Mouse (Mus musculus) MEL (cell line): Measurements from ENCODE around the gene Rom1. TPM values are rescaled to one million over a fixed set of nuclear protein-coding genes. Genes with fewer than 3 reads are reported as not detected.
"Not testable (repeated sequence)": the region's sequence is repeated elsewhere in the genome, so short reads cannot be mapped to it uniquely, and the experiment has no call there.

Experiments
- DNase-seq: peaks from one replicate; pipeline ENCODE4 v3.0.0; 2011; ENCODE audit warnings: low read depth, low spot score
- H3K27ac ChIP-seq: 2 replicates; pipeline ENCODE4 v1.5.1; 2012; ENCODE audit warnings: low read depth, mild to moderate bottlenecking, control low read depth, low read length, moderate library complexity; ENCODE audit not compliant: control insufficient read depth
- H3K27me3 ChIP-seq, 2 experiments: fragments of 150-350 bp in 1 of 2; sonication (generic) in 1 of 2; 2 replicates each; pipeline ENCODE4 v1.6.1; 2012; ENCODE audit warnings: low read length in 2 of 2, mild to moderate bottlenecking in 2 of 2, improper control_type of control experiment in 1 of 2, moderate library complexity in 1 of 2; ENCODE audit not compliant: insufficient read depth in 2 of 2, control insufficient read depth in 1 of 2
- H3K36me3 ChIP-seq, 2 experiments: 2 replicates each; pipeline ENCODE4 v1.6.1; 2012 to 2014; ENCODE audit warnings: low read length in 2 of 2, improper control_type of control experiment in 1 of 2, inconsistent platforms in 1 of 2, mild to moderate bottlenecking in 1 of 2; ENCODE audit not compliant: insufficient read depth in 2 of 2, control insufficient read depth in 1 of 2
- H3K4me1 ChIP-seq, 2 experiments: fragments of 150-350 bp in 1 of 2; sonication (generic) in 1 of 2; 2 replicates each; pipeline ENCODE4 v1.6.1; 2012; ENCODE audit warnings: low read length in 2 of 2, improper control_type of control experiment in 1 of 2, mild to moderate bottlenecking in 1 of 2; ENCODE audit not compliant: insufficient read depth in 2 of 2, control insufficient read depth in 1 of 2
- H3K4me3 ChIP-seq, 2 experiments: fragments of 150-350 bp in 1 of 2; sonication (generic) in 1 of 2; 2 replicates each; pipeline ENCODE4 v1.5.1; 2012; ENCODE audit warnings: low read depth in 2 of 2, low read length in 2 of 2, mild to moderate bottlenecking in 2 of 2, moderate library complexity in 2 of 2, control low read depth in 1 of 2, improper control_type of control experiment in 1 of 2; ENCODE audit not compliant: control insufficient read depth in 1 of 2, insufficient read depth in 1 of 2
- H3K79me2 ChIP-seq: 2 replicates; pipeline ENCODE4 v1.6.1; 2012; ENCODE audit warnings: mild to moderate bottlenecking, low read length, moderate library complexity; ENCODE audit not compliant: control insufficient read depth, poor library complexity, insufficient read depth
- H3K9ac ChIP-seq: 2 replicates; pipeline ENCODE4 v1.6.1; 2012; ENCODE audit warnings: low read depth, mild to moderate bottlenecking, control low read depth, low read length, moderate library complexity; ENCODE audit not compliant: control insufficient read depth, poor library complexity, severe bottlenecking
- H3K9me3 ChIP-seq: fragments of 150-350 bp; sonication (generic); replicated peaks from 2 replicates; pipeline ENCODE4 v1.6.1; 2012; ENCODE audit warnings: mild to moderate bottlenecking, low read length, improper control_type of control experiment, moderate library complexity; ENCODE audit not compliant: insufficient read depth
- CHD1 ChIP-seq: IDR thresholded peaks from 2 replicates; pipeline ENCODE4 v1.6.1; 2012; ENCODE audit warnings: low read depth, mild to moderate bottlenecking, inconsistent platforms, low read length, improper control_type of control experiment
- CHD2 ChIP-seq: IDR thresholded peaks from 2 replicates; pipeline ENCODE4 v1.6.1; 2011; ENCODE audit warnings: low read length, improper control_type of control experiment
- E2F4 ChIP-seq: IDR thresholded peaks from 2 replicates; pipeline ENCODE4 v1.6.1; 2011; ENCODE audit warnings: low read depth, low read length, improper control_type of control experiment, borderline replicate concordance
- ELF1 ChIP-seq: IDR thresholded peaks from 2 replicates; pipeline ENCODE4 v1.6.1; 2014; ENCODE audit warnings: low read depth, mild to moderate bottlenecking, inconsistent platforms, low read length, improper control_type of control experiment, moderate library complexity
- EP300 ChIP-seq, 2 experiments: IDR thresholded peaks; 2 replicates each; pipeline ENCODE4 v1.6.1; 2011; ENCODE audit warnings: improper control_type of control experiment in 2 of 2, low read length in 2 of 2, low read depth in 1 of 2, mild to moderate bottlenecking in 1 of 2
- GABPA ChIP-seq: IDR thresholded peaks from 2 replicates; pipeline ENCODE4 v1.6.1; 2012; ENCODE audit warnings: low read depth, mild to moderate bottlenecking, inconsistent platforms, low read length, improper control_type of control experiment, moderate library complexity
- HCFC1 ChIP-seq: IDR thresholded peaks from 2 replicates; pipeline ENCODE4 v1.6.1; 2012; ENCODE audit warnings: low read depth, mild to moderate bottlenecking, inconsistent platforms, low read length, improper control_type of control experiment, moderate library complexity
- JUND ChIP-seq: IDR thresholded peaks from 2 replicates; pipeline ENCODE4 v1.6.1; 2011; ENCODE audit warnings: low read depth, mild to moderate bottlenecking, improper control_type of control experiment, low read length
- KAT2A ChIP-seq: conservative IDR thresholded peaks from 2 replicates; pipeline ENCODE4 v1.6.1; 2012; ENCODE audit warnings: low read depth, low read length, improper control_type of control experiment, inconsistent platforms
- MAX ChIP-seq: IDR thresholded peaks from 2 replicates; pipeline ENCODE4 v1.6.1; 2011; ENCODE audit warnings: low read length, improper control_type of control experiment
- MAZ ChIP-seq: IDR thresholded peaks from 2 replicates; pipeline ENCODE4 v1.6.1; 2012; ENCODE audit warnings: low read depth, mild to moderate bottlenecking, inconsistent platforms, low read length, improper control_type of control experiment
- MYC ChIP-seq: IDR thresholded peaks from 2 replicates; pipeline ENCODE4 v1.6.1; 2011; ENCODE audit warnings: low read depth, mild to moderate bottlenecking, low read length, improper control_type of control experiment, moderate library complexity
- NELFE ChIP-seq: IDR thresholded peaks from 2 replicates; pipeline ENCODE4 v1.6.1; 2011; ENCODE audit warnings: low read depth, low read length, improper control_type of control experiment
- NRF1 ChIP-seq: IDR thresholded peaks from 2 replicates; pipeline ENCODE4 v1.6.1; 2014; ENCODE audit warnings: low read depth, mild to moderate bottlenecking, inconsistent platforms, low read length, improper control_type of control experiment, moderate library complexity; ENCODE audit not compliant: poor library complexity, insufficient read depth, severe bottlenecking
- POLR2A ChIP-seq, 2 experiments: IDR thresholded peaks; 2 replicates each; pipeline ENCODE4 v1.6.1; 2011 to 2012; ENCODE audit warnings: low read length in 2 of 2, mild to moderate bottlenecking in 2 of 2, control low read depth in 1 of 2, improper control_type of control experiment in 1 of 2, low read depth in 1 of 2, moderate library complexity in 1 of 2; ENCODE audit not compliant: control insufficient read depth in 1 of 2, insufficient read depth in 1 of 2, poor library complexity in 1 of 2
- POLR2AphosphoS2 ChIP-seq: IDR thresholded peaks from 2 replicates; pipeline ENCODE4 v1.6.1; 2011; ENCODE audit warnings: low read length, improper control_type of control experiment
- POLR2AphosphoS5 ChIP-seq: IDR thresholded peaks from 2 replicates; pipeline ENCODE4 v1.6.1; 2012; ENCODE audit warnings: low read depth, borderline replicate concordance, mild to moderate bottlenecking, inconsistent platforms, low read length, moderate library complexity, mixed read lengths
- RCOR1 ChIP-seq: IDR thresholded peaks from 2 replicates; pipeline ENCODE4 v1.6.1; 2012; ENCODE audit warnings: low read depth, mild to moderate bottlenecking, inconsistent platforms, low read length, improper control_type of control experiment
- SMC3 ChIP-seq: IDR thresholded peaks from 2 replicates; pipeline ENCODE4 v1.6.1; 2011; ENCODE audit warnings: low read depth, low read length, improper control_type of control experiment
- TCF12 ChIP-seq: IDR thresholded peaks from 2 replicates; pipeline ENCODE4 v1.6.1; 2014; ENCODE audit warnings: low read depth, mild to moderate bottlenecking, inconsistent platforms, low read length, improper control_type of control experiment, moderate library complexity
- UBTF ChIP-seq: IDR thresholded peaks from 2 replicates; pipeline ENCODE4 v1.6.1; 2012; ENCODE audit warnings: low read depth, mild to moderate bottlenecking, inconsistent platforms, low read length, improper control_type of control experiment, moderate library complexity, borderline replicate concordance; ENCODE audit not compliant: insufficient read depth
- USF1 ChIP-seq: IDR thresholded peaks from 2 replicates; pipeline ENCODE4 v1.6.1; 2014; ENCODE audit warnings: low read depth, mild to moderate bottlenecking, inconsistent platforms, low read length, improper control_type of control experiment, moderate library complexity
- USF2 ChIP-seq, 2 experiments: IDR thresholded peaks; 2 replicates each; pipeline ENCODE4 v1.6.1; 2011 to 2012; ENCODE audit warnings: improper control_type of control experiment in 2 of 2, low read length in 2 of 2, borderline replicate concordance in 1 of 2, inconsistent platforms in 1 of 2, low read depth in 1 of 2, mild to moderate bottlenecking in 1 of 2; ENCODE audit not compliant: insufficient read depth in 1 of 2
- ZC3H11A ChIP-seq: IDR thresholded peaks from 2 replicates; pipeline ENCODE4 v1.6.1; 2012; ENCODE audit warnings: low read depth, mild to moderate bottlenecking, inconsistent platforms, low read length, improper control_type of control experiment
- ZKSCAN1 ChIP-seq: IDR thresholded peaks from 2 replicates; pipeline ENCODE4 v1.6.1; 2012; ENCODE audit warnings: low read depth, mild to moderate bottlenecking, inconsistent platforms, low read length, improper control_type of control experiment, moderate library complexity
- ZMIZ1 ChIP-seq: IDR thresholded peaks from 2 replicates; pipeline ENCODE4 v1.6.1; 2012; ENCODE audit warnings: low read depth, mild to moderate bottlenecking, inconsistent platforms, low read length, improper control_type of control experiment, moderate library complexity
- polyA plus RNA-seq, 2 experiments: library from polyadenylated mRNA; stranded (reverse) in 1 of 2; unstranded in 1 of 2; fragments of >175 nt in 1 of 2; fragments of >200 nt in 1 of 2; gene quantifications; 2 replicates each; pipeline versions ENCODE4 v1.2.1 to v1.2.4; 2012; ENCODE audit warnings: low replicate concordance in 2 of 2, low read depth in 1 of 2; ENCODE audit not compliant: insufficient read length in 2 of 2, insufficient read depth in 1 of 2, missing spikeins in 1 of 2
- total RNA-seq: library from RNA; depleted of rRNA; stranded (reverse); fragments of 300-350 nt; gene quantifications from 2 replicates; pipeline ENCODE4 v1.2.3, GENCODE M21; 2012

Rom1 gene
- total and polyA plus RNA-seq, 3 experiments, result 3.1 to 4.1 TPM; not detected in 1

DNA sequence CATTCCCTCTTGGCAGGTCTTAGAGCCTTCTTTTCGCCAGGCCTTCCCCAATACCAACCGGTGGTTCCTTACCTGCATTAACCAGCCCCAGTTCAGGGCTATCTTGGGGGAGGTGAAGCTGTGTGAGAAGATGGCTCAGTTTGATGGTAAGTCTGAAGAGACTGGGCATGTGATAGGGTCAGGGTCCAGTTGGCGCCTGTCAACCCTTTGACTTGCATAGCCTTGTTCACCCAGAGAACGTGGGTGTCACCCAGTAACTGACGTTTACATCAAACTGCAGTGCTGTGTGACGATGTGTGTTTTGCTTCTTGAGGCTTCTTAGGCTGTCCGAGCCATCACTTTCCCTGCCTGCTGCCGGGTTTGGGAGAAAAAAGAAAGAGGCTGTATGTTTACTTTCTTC lies 43.3 kb upstream of the Rom1 start:
- H3K27me3 ChIP-seq, H3K9ac ChIP-seq, H3K27ac ChIP-seq, H3K4me3 ChIP-seq, DNase-seq, H3K9me3 ChIP-seq: not testable (repeated sequence)
- H3K36me3 ChIP-seq, result peaks cover 53 to 73% of the 10 kb centered on the region in 2 experiments
- H3K79me2 ChIP-seq, result peaks cover 67% of the 10 kb centered on the region
- peaks cover 6 to 25% of the 10 kb centered on the region in 2 experiments for H3K4me1 ChIP-seq

DNA sequence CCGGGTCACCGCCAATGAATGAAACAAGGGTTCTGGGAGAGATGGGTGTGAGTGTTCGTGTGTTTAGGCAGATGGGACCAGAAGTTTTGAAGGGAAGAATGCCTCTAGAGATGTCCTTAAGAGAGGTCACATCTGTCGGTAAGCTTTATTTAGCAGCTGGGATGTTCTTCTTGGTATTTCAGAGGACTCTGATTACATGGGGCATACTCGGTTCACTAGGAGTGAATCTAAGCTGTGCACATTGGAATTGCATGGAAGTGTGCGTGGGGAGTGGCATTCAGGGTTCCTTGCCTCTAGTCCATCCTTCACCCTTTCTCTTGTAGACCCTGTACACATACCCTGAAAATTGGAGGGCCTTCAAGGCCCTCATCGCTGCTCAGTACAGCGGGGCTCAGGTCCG lies 38.7 kb upstream of the Rom1 start:
- no peak for DNase-seq
- Histone ChIP-seq H3K4me1 (peaks cover 6 to 25% of the 10 kb centered on the region in 2 experiments), H3K4me3 (peak overlapping the region; percentile 91 to 93), H3K27ac (peak overlapping the region; percentile 81), H3K9ac (peak overlapping the region; percentile 94), H3K79me2 (peaks cover 53% of the 10 kb centered on the region), H3K27me3 (no peaks in the 10 kb centered on the region), H3K36me3 (peaks cover 26 to 39% of the 10 kb centered on the region in 2 experiments), H3K9me3 (no peaks in the 10 kb centered on the region)
- TF ChIP-seq POLR2A (IDR thresholded peaks at IDR 0.05; ENCODE audit: control insufficient read depth in 1 of 2, insufficient read depth in 1 of 2, low read depth in 1 of 2, low read length in 2 of 2, poor library complexity in 1 of 2), result no peak; a peak in 1 of 4 replicates
- no peak for TF ChIP-seq KAT2A
- TF ChIP-seq MAZ, result no peak
- no peak for TF ChIP-seq TCF12
- TF ChIP-seq USF2 (IDR thresholded peaks at IDR 0.05; ENCODE audit: borderline replicate concordance in 1 of 2, insufficient read depth in 1 of 2, low read depth in 1 of 2, low read length in 2 of 2), result no peak
- no peak; the same call in 1 of the 2 replicates for TF ChIP-seq MAX
- 0 out of 2 replicates have a peak, but pooled peaks have one; percentile 43 for TF ChIP-seq ZMIZ1
- no peak for TF ChIP-seq EP300 (IDR thresholded peaks at IDR 0.05; ENCODE audit: low read depth in 1 of 2, low read length in 2 of 2)

DNA sequence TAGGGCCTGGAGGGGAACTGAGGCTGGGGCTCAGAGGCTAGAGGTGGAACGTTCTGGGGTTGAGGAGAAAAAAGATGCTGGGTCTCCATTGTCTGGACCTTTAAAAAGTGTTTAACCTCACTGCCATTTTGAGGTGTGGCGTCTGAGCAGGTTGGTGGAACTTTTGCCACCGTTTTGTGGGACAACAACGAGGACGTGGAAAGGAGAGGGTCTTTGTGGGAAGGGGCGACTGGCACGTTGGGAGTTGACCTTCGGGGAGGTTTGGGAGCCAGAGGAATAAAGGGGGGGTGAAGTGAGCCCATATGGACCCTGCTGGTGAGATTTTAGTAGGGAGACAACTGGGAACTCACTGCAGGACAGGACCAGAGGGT lies 38.2 kb upstream of the Rom1 start:
- H3K36me3 ChIP-seq, result peaks cover 29 to 39% of the 10 kb centered on the region in 2 experiments
- H3K4me3 ChIP-seq, result peak overlapping the region; percentile 91 to 93
- no peaks in the 10 kb centered on the region for H3K9me3 ChIP-seq
- DNase-seq, result no peak
- peak overlapping the region; percentile 94 for H3K9ac ChIP-seq
- peaks cover 51% of the 10 kb centered on the region for H3K79me2 ChIP-seq
- peak overlapping the region; percentile 81 for H3K27ac ChIP-seq
- no peaks in the 10 kb centered on the region for H3K27me3 ChIP-seq
- peaks cover 6 to 25% of the 10 kb centered on the region in 2 experiments for H3K4me1 ChIP-seq
- no peak for TF ChIP-seq NRF1
- no peak for TF ChIP-seq ELF1
- no peak for TF ChIP-seq POLR2AphosphoS2
- no peak for TF ChIP-seq E2F4
- TF ChIP-seq ZC3H11A, result no peak
- TF ChIP-seq TCF12, result no peak
- TF ChIP-seq CHD1, result peak; percentile 96; the same call in 1 of the 2 replicates
- no peak for TF ChIP-seq GABPA
- TF ChIP-seq HCFC1, result no peak
- no peak for TF ChIP-seq ZKSCAN1
- no peak for TF ChIP-seq UBTF
- no peak for TF ChIP-seq CHD2
- 0 out of 4 replicates have a peak, but pooled peaks of 1 of the 2 experiments have one; percentile 11 for TF ChIP-seq EP300 (IDR thresholded peaks at IDR 0.05; ENCODE audit: low read depth in 1 of 2, low read length in 2 of 2)
- TF ChIP-seq JUND, result no peak
- 0 out of 2 replicates have a peak, but pooled peaks have one; percentile 4 for TF ChIP-seq POLR2AphosphoS5
- TF ChIP-seq RCOR1, result no peak
- no peak for TF ChIP-seq MYC
- TF ChIP-seq USF1, result no peak
- TF ChIP-seq NELFE, result no peak
- TF ChIP-seq SMC3, result no peak
